In genomic region chr3:81931695-81932094, GRCm38 (mm10) we compare ENCODE assay signal across 18 mouse cellular contexts. TPM values are rescaled to one million over a fixed set of nuclear protein-coding genes. Genes with fewer than 3 reads are reported as not detected.
DNase-seq lines count a peak whose midpoint lies in the region; ATAC-seq and TF ChIP-seq lines count a peak whose summit lies in the region.
"Had no signal": no experiment of that assay in that cellular context is flagged by ENCODE, and none has a peak within 500 bp of the region (broad histone marks: within the 10 kb centered on the region; RNA-seq: fewer than 3 reads in every experiment).

No protein-coding gene starts in this region.

- H3K36me3 ChIP-seq in embryonic facial prominence, embryonic 15.5 days, result no peaks in the 10 kb centered on the region
- H3K36me3 ChIP-seq in embryonic facial prominence, embryonic 10.5 days (replicated peaks), result no peaks in the 10 kb centered on the region
- H3K36me3 ChIP-seq in hindbrain, postnatal 0 days (ENCODE audit: insufficient read depth, low read length), result no peaks in the 10 kb centered on the region
- H3K36me3 ChIP-seq in hindbrain, embryonic 16.5 days (ENCODE audit: control insufficient read depth, insufficient read depth, low read length), result no peaks in the 10 kb centered on the region
- H3K36me3 ChIP-seq in spleen, adult 2 months (ENCODE audit: control insufficient read depth, insufficient read depth, low read length), result no peaks in the 10 kb centered on the region
- H3K36me3 ChIP-seq: liver, embryonic 12.5 days; lung, embryonic 15.5 days; midbrain, embryonic 12.5 days had no signal

- intact Hi-C loops in heart, postnatal 36 days (cut with DNase I), result loop anchor here (5.0 to 10.0 kb wide), 3 partner anchors 101 to 1123 kb away; partner anchors contain the start of gene Plrg1

- no peak overlapping the region for H3K27ac ChIP-seq in embryonic facial prominence, embryonic 15.5 days (replicated peaks)
- H3K27ac ChIP-seq in embryonic facial prominence, embryonic 10.5 days (replicated peaks), result no peak overlapping the region
- H3K27ac ChIP-seq in hindbrain, postnatal 0 days, result no peak overlapping the region
- no peak overlapping the region for H3K27ac ChIP-seq in hindbrain, embryonic 16.5 days (ENCODE audit: low read depth, low read length)
- peak overlapping the region; percentile 22; the same call in 1 of the 2 replicates for H3K27ac ChIP-seq in spleen, adult 2 months (ENCODE audit: insufficient read depth, low read length)

- peak overlapping the region; percentile 44; the same call in 1 of the 2 replicates for H3K4me2 ChIP-seq in embryonic facial prominence, embryonic 15.5 days (replicated peaks)
- H3K4me2 ChIP-seq in hindbrain, postnatal 0 days (ENCODE audit: low read depth, low read length), result peak overlapping the region; percentile 66; the same call in 1 of the 2 replicates
- no peak overlapping the region for H3K4me2 ChIP-seq in hindbrain, embryonic 16.5 days (ENCODE audit: low read length)

- 49% methylated on average over 3 of the region's 3 CpGs for WGBS in embryonic facial prominence, embryonic 15.5 days
- 78% methylated on average over 3 of the region's 3 CpGs for WGBS in embryonic facial prominence, embryonic 10.5 days
- WGBS in hindbrain, postnatal 0 days, result 45% methylated on average over 3 of the region's 3 CpGs
- WGBS in hindbrain, embryonic 16.5 days, result 62% methylated on average over 3 of the region's 3 CpGs
- 24% methylated on average over 3 of the region's 3 CpGs for WGBS in spleen, adult 2 months

- H3K4me1 ChIP-seq in embryonic facial prominence, embryonic 15.5 days, result no peaks in the 10 kb centered on the region
- H3K4me1 ChIP-seq in embryonic facial prominence, embryonic 10.5 days, result peaks cover 11% of the 10 kb centered on the region; the same call in 1 of the 2 replicates
- 0 out of 2 replicates have a peak, but pooled peaks cover 3% of the 10 kb centered on the region for H3K4me1 ChIP-seq in hindbrain, postnatal 0 days (ENCODE audit: insufficient read depth, low read length)
- no peaks in the 10 kb centered on the region; the same call in 1 of the 2 replicates for H3K4me1 ChIP-seq in hindbrain, embryonic 16.5 days (ENCODE audit: control insufficient read depth, insufficient read depth, low read depth, low read length)
- peaks cover 18% of the 10 kb centered on the region for H3K4me1 ChIP-seq in spleen, adult 2 months (ENCODE audit: control insufficient read depth, insufficient read depth, insufficient read length)

- no peak for TF ChIP-seq CTCF in hindbrain, postnatal 0 days (IDR thresholded peaks at IDR 0.05; ENCODE audit: low read depth)
- no peak for TF ChIP-seq CTCF in spleen, adult 2 months (IDR thresholded peaks at IDR 0.05; ENCODE audit: extremely low read depth, insufficient read depth, insufficient read length, insufficient replicate concordance)

- no peaks in the 10 kb centered on the region for H3K9me3 ChIP-seq in embryonic facial prominence, embryonic 15.5 days (replicated peaks)
- no peaks in the 10 kb centered on the region for H3K9me3 ChIP-seq in embryonic facial prominence, embryonic 10.5 days
- no peaks in the 10 kb centered on the region for H3K9me3 ChIP-seq in hindbrain, postnatal 0 days (ENCODE audit: low read length)
- no peaks in the 10 kb centered on the region for H3K9me3 ChIP-seq in hindbrain, embryonic 16.5 days (ENCODE audit: control insufficient read depth, low read length)
- H3K9me3 ChIP-seq: liver, embryonic 12.5 days; lung, embryonic 15.5 days; midbrain, embryonic 12.5 days had no signal

- no peak overlapping the region for H3K9ac ChIP-seq in embryonic facial prominence, embryonic 15.5 days
- no peak overlapping the region for H3K9ac ChIP-seq in hindbrain, postnatal 0 days (replicated peaks; ENCODE audit: low read length)
- H3K9ac ChIP-seq in hindbrain, embryonic 16.5 days (ENCODE audit: low read depth, low read length), result no peak overlapping the region

- no peaks in the 10 kb centered on the region for H3K27me3 ChIP-seq in embryonic facial prominence, embryonic 15.5 days
- H3K27me3 ChIP-seq in embryonic facial prominence, embryonic 10.5 days (replicated peaks; ENCODE audit: low read depth, poor library complexity, severe bottlenecking), result no peaks in the 10 kb centered on the region
- no peaks in the 10 kb centered on the region for H3K27me3 ChIP-seq in hindbrain, postnatal 0 days (ENCODE audit: insufficient read depth, low read length)
- no peaks in the 10 kb centered on the region for H3K27me3 ChIP-seq in hindbrain, embryonic 16.5 days (replicated peaks; ENCODE audit: control insufficient read depth, insufficient read depth, low read length)
- no peaks in the 10 kb centered on the region for H3K27me3 ChIP-seq in spleen, adult 2 months (ENCODE audit: control insufficient read depth, insufficient read depth, low read length)
- H3K27me3 ChIP-seq: liver, embryonic 12.5 days; lung, embryonic 15.5 days; midbrain, embryonic 12.5 days had no signal

- H3K4me3 ChIP-seq in embryonic facial prominence, embryonic 15.5 days (replicated peaks), result no peak overlapping the region
- no peak overlapping the region for H3K4me3 ChIP-seq in embryonic facial prominence, embryonic 10.5 days
- no peak overlapping the region for H3K4me3 ChIP-seq in hindbrain, postnatal 0 days (ENCODE audit: low read length)
- H3K4me3 ChIP-seq in hindbrain, embryonic 16.5 days (ENCODE audit: low read length), result no peak overlapping the region
- H3K4me3 ChIP-seq in spleen, adult 2 months (ENCODE audit: extremely low read depth, insufficient read depth, insufficient read length), result no peak overlapping the region

- no peak for ATAC-seq in embryonic facial prominence, embryonic 15.5 days (ENCODE audit: insufficient number of reproducible peaks, low FRiP score, low TSS enrichment, low read depth)
- no peak for ATAC-seq in hindbrain, postnatal 0 days
- no peak for ATAC-seq in hindbrain, embryonic 16.5 days

- TF ChIP-seq POLR2A in spleen, adult 2 months (IDR thresholded peaks at IDR 0.05; ENCODE audit: low read depth, low read length), result no peak

- DNase-seq in embryonic facial prominence, embryonic 10.5 days (ENCODE audit: low spot score), result no peak
- no peak for DNase-seq in hindbrain, postnatal 0 days (ENCODE audit: low spot score)
- no peak for DNase-seq in spleen, adult 2 months (ENCODE audit: low read depth in 1 of 2, low spot score in 2 of 2)
- no peak for DNase-seq in spleen, adult 12 weeks (ENCODE audit: low spot score)
- DNase-seq in heart, postnatal 36 days, result no peak
- no peak for DNase-seq in thymus, postnatal 10 days (ENCODE audit: low spot score in 2 of 2)

RNA-seq across cellular contexts. Expression of gene Ctso, which starts 0.7 kb away (rescaled TPM):
- 13.2 and 13.3 TPM in 2 replicates for polyA plus RNA-seq in embryonic facial prominence, embryonic 15.5 days (2015; fragmentation: Nextera tagmentation; extraction: Ambion mirVana)
- 3.2 and 5.3 TPM in 2 replicates for polyA plus RNA-seq in embryonic facial prominence, embryonic 10.5 days (2016; fragmentation: Nextera tagmentation; extraction: Ambion mirVana)
- total RNA-seq in hindbrain, postnatal 0 days (2014; rRNA removed), result 12.3 and 15.4 TPM in 2 replicates
- polyA plus RNA-seq in hindbrain, postnatal 0 days (2015; fragmentation: Nextera tagmentation; extraction: Ambion mirVana), result 23.6 and 26.7 TPM in 2 replicates
- 11.9 and 13.6 TPM in 2 replicates for polyA plus RNA-seq in hindbrain, embryonic 16.5 days (2015; fragmentation: Nextera tagmentation; extraction: Ambion mirVana)
- polyA plus RNA-seq in spleen, adult 2 months (2012; rRNA removed), result 8.7 and 8.9 TPM in 2 replicates
- total RNA-seq in heart, postnatal 36 days (2021), result 1 to 10 TPM; 8.7 to 9.5 TPM

RNA-seq across cellular contexts. Expression of gene Tdo2, which starts 44.3 kb away (rescaled TPM):
- polyA plus RNA-seq in embryonic facial prominence, embryonic 15.5 days (2015; fragmentation: Nextera tagmentation; extraction: Ambion mirVana), result 0.04 and 0.07 TPM in 2 replicates
- polyA plus RNA-seq in embryonic facial prominence, embryonic 10.5 days (2016; fragmentation: Nextera tagmentation; extraction: Ambion mirVana), result 0.04 TPM in 1 of 2 replicates, not detected in the other
- total RNA-seq in hindbrain, postnatal 0 days (2014; rRNA removed), result not detected in 2 replicates
- polyA plus RNA-seq in hindbrain, postnatal 0 days (2015; fragmentation: Nextera tagmentation; extraction: Ambion mirVana), result 0.40 and 0.52 TPM in 2 replicates
- polyA plus RNA-seq in hindbrain, embryonic 16.5 days (2015; fragmentation: Nextera tagmentation; extraction: Ambion mirVana), result 0.04 and 0.06 TPM in 2 replicates
- not detected in 2 replicates for polyA plus RNA-seq in spleen, adult 2 months (2012; rRNA removed)
- not detected for total RNA-seq in heart, postnatal 36 days (2021)
- total RNA-seq: heart, postnatal 10 days had no signal
- polyA plus RNA-seq: macrophage; midbrain, embryonic 12.5 days had no signal

RNA-seq across cellular contexts. Expression of gene Asic5, which starts 50.4 kb away (rescaled TPM):
- not detected in 2 replicates for polyA plus RNA-seq in embryonic facial prominence, embryonic 15.5 days (2015; fragmentation: Nextera tagmentation; extraction: Ambion mirVana)
- not detected in 2 replicates for polyA plus RNA-seq in embryonic facial prominence, embryonic 10.5 days (2016; fragmentation: Nextera tagmentation; extraction: Ambion mirVana)
- total RNA-seq in hindbrain, postnatal 0 days (2014; rRNA removed), result 0.52 TPM in 1 of 2 replicates, not detected in the other
- 0.16 TPM in 1 of 2 replicates, not detected in the other for polyA plus RNA-seq in hindbrain, postnatal 0 days (2015; fragmentation: Nextera tagmentation; extraction: Ambion mirVana)
- polyA plus RNA-seq in hindbrain, embryonic 16.5 days (2015; fragmentation: Nextera tagmentation; extraction: Ambion mirVana), result not detected in 2 replicates
- not detected in 2 replicates for polyA plus RNA-seq in spleen, adult 2 months (2012; rRNA removed)
- total RNA-seq in heart, postnatal 36 days (2021), result not detected
- total RNA-seq: adrenal gland, postnatal 36 days; heart, postnatal 10 days; left cerebral cortex, adult 8-10 months had no signal
- polyA plus RNA-seq: forebrain, embryonic 16.5 days; heart, embryonic 11.5 days; limb, embryonic 11.5 days; liver, embryonic 12.5 days; lung, embryonic 15.5 days; macrophage; midbrain, embryonic 12.5 days had no signal
